Mouse (Mus musculus) intestine, embryonic 14.5 days (tissue): ENCODE results near the gene Wipf2. TPM values are rescaled to one million over a fixed set of nuclear protein-coding genes. Genes with fewer than 3 reads are reported as not detected.
"Not testable (repeated sequence)": the region's sequence is repeated elsewhere in the genome, so short reads cannot be mapped to it uniquely, and the experiment has no call there.

Experiments
- ATAC-seq: fragments of 200-750 bp; cut with Nextera tagmentation; replicated peaks from 2 replicates; pipeline ENCODE4 v1.8.0; 2017; ENCODE audit warnings: low read depth, moderate number of reproducible peaks, moderate TSS enrichment, moderate library complexity; ENCODE audit not compliant: low FRiP score, low TSS enrichment
- DNase-seq: peaks from one replicate; pipeline ENCODE4 v3.0.0-alpha.2; 2018; ENCODE audit warnings: low spot score
- H3K27ac ChIP-seq: fragments of 300-500 bp; sonication (generic); 2 replicates; pipeline ENCODE4 v1.5.1; 2014; ENCODE audit warnings: low read depth, mild to moderate bottlenecking, control low read depth
- H3K27me3 ChIP-seq: fragments of 300-500 bp; sonication (generic); replicated peaks from 2 replicates; pipeline ENCODE4 v1.6.1; 2014; ENCODE audit warnings: low read length, control low read depth; ENCODE audit not compliant: control insufficient read depth, insufficient read depth
- H3K36me3 ChIP-seq: fragments of 300-500 bp; sonication (generic); 2 replicates; pipeline ENCODE4 v1.6.1; 2014; ENCODE audit warnings: low read length, control low read depth; ENCODE audit not compliant: control insufficient read depth, insufficient read depth
- H3K4me1 ChIP-seq: fragments of 300-500 bp; sonication (generic); replicated peaks from 2 replicates; pipeline ENCODE4 v1.6.1; 2014; ENCODE audit warnings: low read length, control low read depth, mixed read lengths; ENCODE audit not compliant: control insufficient read depth, insufficient read depth
- H3K4me2 ChIP-seq: fragments of 300-500 bp; sonication (generic); 2 replicates; pipeline ENCODE4 v1.6.1; 2014; ENCODE audit warnings: low read length
- H3K4me3 ChIP-seq: fragments of 300-500 bp; sonication (generic); 2 replicates; pipeline ENCODE4 v1.5.1; 2014; ENCODE audit warnings: low read depth, low read length, control low read depth, mixed read lengths
- H3K9ac ChIP-seq: fragments of 300-500 bp; sonication (generic); 2 replicates; pipeline ENCODE4 v1.6.1; 2014; ENCODE audit warnings: mild to moderate bottlenecking, low read length
- H3K9me3 ChIP-seq: fragments of 300-500 bp; sonication (generic); 2 replicates; pipeline ENCODE4 v1.6.1; 2016; ENCODE audit warnings: low read length, control low read depth; ENCODE audit not compliant: control insufficient read depth
- WGBS: fragments of 180-500 bp; shearing (Covaris S2); extraction: QIAGEN DNeasy Blood & Tissue Kit; methylation state at CpG from one replicate; pipeline ENCODE4 v1.1.7; 2014; 5-methylcytosine and 5-hydroxymethylcytosine counted together
- polyA plus RNA-seq: library from polyadenylated mRNA; unstranded; fragments of >200 nt; fragmentation: Nextera tagmentation; extraction: Ambion mirVana; gene quantifications from 2 replicates; pipeline ENCODE4 v1.2.1, GENCODE M21; 2014

The Wipf2 gene
- polyA plus RNA-seq, 1 experiment from 2014 or later = 5.1 TPM

- 50% methylated on average over 15 of the region's 15 CpGs for WGBS
- peaks cover 43% of the 10 kb centered on the region for H3K4me1 ChIP-seq
- not testable (repeated sequence) for H3K9me3 ChIP-seq, H3K4me2 ChIP-seq, H3K9ac ChIP-seq, H3K4me3 ChIP-seq, H3K27me3 ChIP-seq, ATAC-seq, H3K27ac ChIP-seq
- H3K36me3 ChIP-seq = peaks cover 33% of the 10 kb centered on the region
- DNase-seq = peak; percentile 80
These were observed 58.4 kb downstream of the Wipf2 start for GRCm38 (mm10) chr11:98921813-98922212.

GRCm38 (mm10) chr11:98922307-98922706 lies 58.9 kb downstream of the Wipf2 start:
- Histone ChIP-seq H3K27ac (peak overlapping the region; percentile 88), H3K36me3 (peaks cover 28% of the 10 kb centered on the region), H3K4me1 (peaks cover 47% of the 10 kb centered on the region), H3K4me2 (peak overlapping the region; percentile 13; the same call in 1 of the 2 replicates)
- H3K27me3 ChIP-seq, H3K9me3 ChIP-seq, H3K9ac ChIP-seq, ATAC-seq, H3K4me3 ChIP-seq: not testable (repeated sequence)
- 42% methylated on average over 10 of the region's 10 CpGs for WGBS
- DNase-seq = peak; percentile 89

- not testable (repeated sequence) for H3K9me3 ChIP-seq, H3K9ac ChIP-seq, H3K27me3 ChIP-seq, H3K4me3 ChIP-seq
- H3K36me3 ChIP-seq = peaks cover 21% of the 10 kb centered on the region
- peaks cover 54% of the 10 kb centered on the region for H3K4me1 ChIP-seq
- ATAC-seq = peak; percentile 78
- 26% methylated on average over 16 of the region's 16 CpGs for WGBS
- H3K4me2 ChIP-seq = peak overlapping the region; percentile 26; the same call in 1 of the 2 replicates
- peak; percentile 76 for DNase-seq
- H3K27ac ChIP-seq = peak overlapping the region; percentile 88
These were observed 59.6 kb downstream of the Wipf2 start for GRCm38 (mm10) chr11:98922851-98923711.

- Histone ChIP-seq H3K27ac (peak overlapping the region; percentile 88), H3K36me3 (peaks cover 13% of the 10 kb centered on the region; the same call in 1 of the 2 replicates), H3K9ac (no peak overlapping the region), H3K4me3 (no peak overlapping the region), H3K27me3 (no peaks in the 10 kb centered on the region), H3K9me3 (no peaks in the 10 kb centered on the region), H3K4me2 (no peak overlapping the region; the same call in 1 of the 2 replicates), H3K4me1 (peaks cover 70% of the 10 kb centered on the region)
- DNase-seq = no peak
- ATAC-seq = no peak
- WGBS = 38% methylated on average over 5 of the region's 5 CpGs
These were observed 61.3 kb downstream of the Wipf2 start for GRCm38 (mm10) chr11:98924633-98925175.

- Histone ChIP-seq H3K9me3 (no peaks in the 10 kb centered on the region), H3K4me2 (peak overlapping the region; percentile 30), H3K9ac (no peak overlapping the region), H3K4me1 (peaks cover 75% of the 10 kb centered on the region), H3K27me3 (no peaks in the 10 kb centered on the region), H3K36me3 (peaks cover 9% of the 10 kb centered on the region; the same call in 1 of the 2 replicates), H3K27ac (peak overlapping the region; percentile 88), H3K4me3 (no peak overlapping the region)
- 7% methylated on average over 10 of the region's 10 CpGs for WGBS
- peak; percentile 71 for DNase-seq
- no peak for ATAC-seq
These were observed 61.9 kb downstream of the Wipf2 start for GRCm38 (mm10) chr11:98925265-98925721.

- H3K4me3 ChIP-seq = no peak overlapping the region
- ATAC-seq (no peak), DNase-seq (peak; percentile 79)
- H3K27me3 ChIP-seq = no peaks in the 10 kb centered on the region
- 8% methylated on average over 12 of the region's 12 CpGs for WGBS
- H3K27ac ChIP-seq = peak overlapping the region; percentile 88
- H3K9ac ChIP-seq = no peak overlapping the region
- peak overlapping the region; percentile 30 for H3K4me2 ChIP-seq
- peaks cover 4% of the 10 kb centered on the region; the same call in 1 of the 2 replicates for H3K36me3 ChIP-seq
- H3K4me1 ChIP-seq = peaks cover 81% of the 10 kb centered on the region
- H3K9me3 ChIP-seq = no peaks in the 10 kb centered on the region
These were observed 62.5 kb downstream of the Wipf2 start for GRCm38 (mm10) chr11:98925868-98926311.

GRCm38 (mm10) chr11:98926553-98926952 lies 63.1 kb downstream of the Wipf2 start:
- no peak overlapping the region for H3K9ac ChIP-seq
- peak overlapping the region; percentile 30; the same call in 1 of the 2 replicates for H3K4me2 ChIP-seq
- H3K27ac ChIP-seq = peak overlapping the region; percentile 88
- peaks cover 87% of the 10 kb centered on the region for H3K4me1 ChIP-seq
- ATAC-seq = no peak
- H3K4me3 ChIP-seq = no peak overlapping the region
- H3K27me3 ChIP-seq = no peaks in the 10 kb centered on the region
- no peaks in the 10 kb centered on the region for H3K9me3 ChIP-seq
- WGBS = 64% methylated on average over 7 of the region's 7 CpGs
- no peak for DNase-seq
- H3K36me3 ChIP-seq = no peaks in the 10 kb centered on the region

GRCm38 (mm10) chr11:98927438-98928076 lies 64.1 kb downstream of the Wipf2 start, which contains the start of gene Rara:
Gene Rara, plus strand, starts transcription at chr11:98927818.
- Histone ChIP-seq H3K9ac (peak within 1 kb of the TSS; percentile 63), H3K36me3 (no peaks in the 10 kb centered on the region), H3K4me3 (peak within 1 kb of the TSS; percentile 61), H3K4me1 (peaks cover 91% of the 10 kb centered on the region), H3K4me2 (peak within 1 kb of the TSS; percentile 94), H3K27ac (peak within 1 kb of the TSS; percentile 88), H3K9me3 (no peaks in the 10 kb centered on the region), H3K27me3 (no peaks in the 10 kb centered on the region)
- 11% methylated on average over 20 of the region's 21 CpGs for WGBS
- DNase-seq (peak; percentile 81), ATAC-seq (no peak)
